In genomic region chr12:32926331-32927172, GRCm38 (mm10) we compare ENCODE assay signal across 9 mouse cellular contexts. TPM values are rescaled to one million over a fixed set of nuclear protein-coding genes. Genes with fewer than 3 reads are reported as not detected.
DNase-seq lines count a peak whose midpoint lies in the region; ATAC-seq and TF ChIP-seq lines count a peak whose summit lies in the region.
"Had no signal": no experiment of that assay in that cellular context is flagged by ENCODE, and none has a peak within 500 bp of the region (broad histone marks: within the 10 kb centered on the region; RNA-seq: fewer than 3 reads in every experiment).

No protein-coding gene starts in this region.

- no peak overlapping the region for H3K4me3 ChIP-seq in hindbrain, postnatal 0 days (ENCODE audit: low read length)
- H3K4me3 ChIP-seq in limb, embryonic 15.5 days = no peak overlapping the region
- no peak overlapping the region for H3K4me3 ChIP-seq in liver, postnatal 0 days (ENCODE audit: low read depth, low read length)
- H3K4me3 ChIP-seq: erythroblast, embryonic 14.5 days had no signal

- H3K9ac ChIP-seq in hindbrain, postnatal 0 days (replicated peaks; ENCODE audit: low read length) = 0 out of 2 replicates have a peak overlapping the region, but pooled peaks have one; percentile 21
- no peak overlapping the region for H3K9ac ChIP-seq in limb, embryonic 15.5 days
- H3K9ac ChIP-seq in liver, postnatal 0 days (replicated peaks) = no peak overlapping the region

- H3K4me1 ChIP-seq in hindbrain, postnatal 0 days (ENCODE audit: insufficient read depth, low read length) = peaks cover 6% of the 10 kb centered on the region; the same call in 1 of the 2 replicates
- H3K4me1 ChIP-seq in limb, embryonic 15.5 days = peaks cover 8% of the 10 kb centered on the region
- peaks cover 11% of the 10 kb centered on the region for H3K4me1 ChIP-seq in liver, postnatal 0 days (ENCODE audit: insufficient read depth)

- no peaks in the 10 kb centered on the region for H3K27me3 ChIP-seq in hindbrain, postnatal 0 days (ENCODE audit: insufficient read depth, low read length)
- H3K27me3 ChIP-seq in limb, embryonic 15.5 days = no peaks in the 10 kb centered on the region
- no peaks in the 10 kb centered on the region for H3K27me3 ChIP-seq in liver, postnatal 0 days (ENCODE audit: insufficient read depth, low read length)

- TF ChIP-seq EP300 in liver, postnatal 0 days (IDR thresholded peaks at IDR 0.05; ENCODE audit: low read depth) = no peak

- 0 out of 2 replicates have a peak, but pooled peaks have one; percentile 13 for TF ChIP-seq CTCF in hindbrain, postnatal 0 days (IDR thresholded peaks at IDR 0.05; ENCODE audit: low read depth)
- no peak for TF ChIP-seq CTCF in liver, postnatal 0 days (IDR thresholded peaks at IDR 0.05; ENCODE audit: low read depth)

- no peaks in the 10 kb centered on the region for H3K9me3 ChIP-seq in hindbrain, postnatal 0 days (ENCODE audit: low read length)
- no peaks in the 10 kb centered on the region for H3K9me3 ChIP-seq in limb, embryonic 15.5 days
- H3K9me3 ChIP-seq in liver, postnatal 0 days (ENCODE audit: low read length) = no peaks in the 10 kb centered on the region

- H3K27ac ChIP-seq in hindbrain, postnatal 0 days = peak overlapping the region; percentile 48; the same call in 1 of the 2 replicates
- H3K27ac ChIP-seq in limb, embryonic 15.5 days = peak overlapping the region; percentile 55
- H3K27ac ChIP-seq in liver, postnatal 0 days (ENCODE audit: low read depth) = no peak overlapping the region

- no peaks in the 10 kb centered on the region for H3K36me3 ChIP-seq in hindbrain, postnatal 0 days (ENCODE audit: insufficient read depth, low read length)
- H3K36me3 ChIP-seq in limb, embryonic 15.5 days = no peaks in the 10 kb centered on the region
- no peaks in the 10 kb centered on the region for H3K36me3 ChIP-seq in liver, postnatal 0 days (replicated peaks; ENCODE audit: insufficient read depth, low read length)

- DNase-seq in heart, adult 11 months = peak; percentile 90
- DNase-seq in heart, adult 8-10 months (ENCODE audit: low spot score) = no peak
- DNase-seq in brain, embryonic 18.5 days (ENCODE audit: low read depth, low spot score) = peak; percentile 79
- peak; percentile 40 for DNase-seq in forelimb bud, embryonic 11.5 days (ENCODE audit: low read depth, low spot score)
- peak; percentile 69 for DNase-seq in hindbrain, postnatal 0 days (ENCODE audit: low spot score)
- no peak for DNase-seq in urinary bladder, postnatal 4 days (ENCODE audit: low spot score in 2 of 2)
- no peak for DNase-seq in liver, postnatal 0 days

- 49% methylated on average over 18 of the region's 18 CpGs for WGBS in hindbrain, postnatal 0 days
- WGBS in limb, embryonic 15.5 days = 38% methylated on average over 18 of the region's 18 CpGs
- WGBS in liver, postnatal 0 days (ENCODE audit: insufficient replicate concordance) = 64% methylated on average over 18 of the region's 18 CpGs

- ATAC-seq in hindbrain, postnatal 0 days = peak; percentile 77
- ATAC-seq in limb, embryonic 15.5 days (ENCODE audit: insufficient number of reproducible peaks, low FRiP score, low TSS enrichment, low read depth) = peak; percentile 66; the same call in 1 of the 2 replicates
- no peak for ATAC-seq in liver, postnatal 0 days

- H3K4me2 ChIP-seq in hindbrain, postnatal 0 days (ENCODE audit: low read depth, low read length) = no peak overlapping the region
- H3K4me2 ChIP-seq in limb, embryonic 15.5 days = no peak overlapping the region
- H3K4me2 ChIP-seq in liver, postnatal 0 days (ENCODE audit: low read depth, low read length) = no peak overlapping the region

RNA-seq across cellular contexts. Expression of gene Sypl, which starts 27.1 kb away (rescaled TPM):
- total RNA-seq in heart, adult 8-10 months (2022) = 10 to 100 TPM; 77.2 to 85.1 (median 80.7) TPM
- 21.5 and 22.6 TPM in 2 replicates for total RNA-seq in hindbrain, postnatal 0 days (2014; rRNA removed)
- 46.8 and 48.3 TPM in 2 replicates for polyA plus RNA-seq in hindbrain, postnatal 0 days (2015; fragmentation: Nextera tagmentation; extraction: Ambion mirVana)
- 105 and 121 TPM in 2 replicates for polyA plus RNA-seq in limb, embryonic 15.5 days (2015; fragmentation: Nextera tagmentation; extraction: Ambion mirVana)
- polyA plus RNA-seq in liver, postnatal 0 days (2015; fragmentation: Nextera tagmentation; extraction: Ambion mirVana) = 53.8 and 53.9 TPM in 2 replicates

Comparison
In these comparisons a context has a peak if more than half of its experiments do, and no peak if none do; other contexts are left out.
1. DNase-seq: peak in heart, adult 11 months (single experiment), brain, embryonic 18.5 days (single experiment), forelimb bud, embryonic 11.5 days (single experiment) and hindbrain, postnatal 0 days (single experiment); none in heart, adult 8-10 months (single experiment), urinary bladder, postnatal 4 days (0 of 2) and liver, postnatal 0 days (single experiment).